Mouse (Mus musculus) hematopoietic stem cell, adult 5-6 weeks (primary cell): ENCODE data around the gene Eng. TPM values are rescaled to one million over a fixed set of nuclear protein-coding genes. Genes with fewer than 3 reads are reported as not detected.
A peak's percentile ranks its signal among the peaks of the same experiment; 100 is the strongest.

Source experiments
- ATAC-seq, 2 experiments: fragments of 125-278 bp in 1 of 2; replicated peaks in 1 of 2; 2 replicates each; pipeline ENCODE4 v1.8.0; 2016 to 2017; ENCODE audit warnings: inconsistent platforms in 2 of 2, mild to moderate bottlenecking in 2 of 2, moderate number of reproducible peaks in 2 of 2, low read depth in 1 of 2, moderate TSS enrichment in 1 of 2; ENCODE audit not compliant: low FRiP score in 2 of 2, poor library complexity in 2 of 2, severe bottlenecking in 2 of 2, insufficient read depth in 1 of 2, low TSS enrichment in 1 of 2
- total RNA-seq: library from RNA; stranded (forward); fragments of 172-1452, 232-1000 nt; gene quantifications from 2 replicates; pipeline ENCODE4 v1.2.3, GENCODE M21; 2017

Gene Eng
- total RNA-seq, 1 experiment from 2014 or later = 23.6 TPM

GRCm38 (mm10) chr2:32617601-32618000, 28.8 kb upstream of the Eng start:
- no peak for ATAC-seq

GRCm38 (mm10) chr2:32618051-32618450, 28.3 kb upstream of the Eng start:
- no peak for ATAC-seq

GRCm38 (mm10) chr2:32620682-32621516, 25.5 kb upstream of the Eng start:
- ATAC-seq = no peak

GRCm38 (mm10) chr2:32621517-32621859, 24.9 kb upstream of the Eng start, which contains the start of gene Ak1:
Gene Ak1 (plus strand): TSS chr2:32621758.
- peak in 1 of 2 experiments; percentile 4; a peak in 1 of 4 replicates for ATAC-seq

GRCm38 (mm10) chr2:32624111-32624748, 22.2 kb upstream of the Eng start:
- ATAC-seq = no peak

- ATAC-seq = peak in 1 of 2 experiments; percentile 23; a peak in 1 of 4 replicates
Observed at GRCm38 (mm10) chr2:32625212-32625872, 21.1 kb upstream of the Eng start.

GRCm38 (mm10) chr2:32625873-32626694, 20.3 kb upstream of the Eng start:
- ATAC-seq = no peak

- no peak for ATAC-seq
Observed at GRCm38 (mm10) chr2:32627266-32628043, 18.9 kb upstream of the Eng start.

- ATAC-seq = no peak
Observed at GRCm38 (mm10) chr2:32628044-32628550, 18.3 kb upstream of the Eng start.

- ATAC-seq = no peak
Observed at GRCm38 (mm10) chr2:32628729-32629128, 17.7 kb upstream of the Eng start.

- ATAC-seq = peak; percentile 54 to 62
Observed at GRCm38 (mm10) chr2:32629276-32629976, 17.0 kb upstream of the Eng start.

- no peak for ATAC-seq
Observed at GRCm38 (mm10) chr2:32630036-32630435, 16.4 kb upstream of the Eng start.

GRCm38 (mm10) chr2:32631046-32631445, 15.3 kb upstream of the Eng start:
- ATAC-seq = no peak

- ATAC-seq = peak; percentile 75 to 81; a peak in 3 of 4 replicates
Observed at GRCm38 (mm10) chr2:32631737-32632394, 14.5 kb upstream of the Eng start.

GRCm38 (mm10) chr2:32633660-32634059, 12.7 kb upstream of the Eng start:
- no peak for ATAC-seq
